Mouse (Mus musculus) mouse trophoblast stem cell (cell line): ENCODE data around the gene Syne3.

ENCODE experiments used
- in situ Hi-C, 2 experiments: fragments of 300-500 bp; cut with MseI, MboI; formaldehyde crosslinking; loops; 2 replicates in 1 of 2; 3 replicates in 1 of 2; pipeline ENCODE4 v1.15.1; 2025

Syne3 gene

GRCm38 (mm10) chr12:104933217-104933616 lies 76.4 kb downstream of the Syne3 start:
- in situ Hi-C loops, result loop anchor here (25.0 kb wide), 2 partner anchors 196 to 471 kb away; partner anchors contain the start of gene Gsc (in 2 of the 2)

GRCm38 (mm10) chr12:104925765-104926164 lies 83.8 kb downstream of the Syne3 start:
- in situ Hi-C loops, result loop anchor here (25.0 kb wide), 2 partner anchors 188 to 463 kb away; partner anchors contain the start of gene Gsc (in 2 of the 2)

GRCm38 (mm10) chr12:104925035-104925434 lies 84.6 kb downstream of the Syne3 start:
- in situ Hi-C loops, result loop anchor here (25.0 kb wide), 2 partner anchors 188 to 463 kb away; partner anchors contain the start of gene Gsc (in 2 of the 2)

- in situ Hi-C loops, result no loop called here
These were observed 85.1 kb downstream of the Syne3 start for GRCm38 (mm10) chr12:104924546-104924945.

- in situ Hi-C loops, result no loop called here
These were observed 85.6 kb downstream of the Syne3 start for GRCm38 (mm10) chr12:104923948-104924388.

- in situ Hi-C loops, result no loop called here
These were observed 87.0 kb downstream of the Syne3 start for GRCm38 (mm10) chr12:104922647-104923046.

GRCm38 (mm10) chr12:104921071-104921470 lies 88.5 kb downstream of the Syne3 start:
- in situ Hi-C loops, result no loop called here

- in situ Hi-C loops, result no loop called here
These were observed 90.4 kb downstream of the Syne3 start for GRCm38 (mm10) chr12:104919247-104919646.

GRCm38 (mm10) chr12:104917927-104918326 lies 91.7 kb downstream of the Syne3 start:
- in situ Hi-C loops, result no loop called here

- in situ Hi-C loops, result no loop called here
These were observed 92.3 kb downstream of the Syne3 start for GRCm38 (mm10) chr12:104917297-104917696.

GRCm38 (mm10) chr12:104916776-104917175 lies 92.8 kb downstream of the Syne3 start:
- in situ Hi-C loops, result no loop called here

GRCm38 (mm10) chr12:104915681-104916080 lies 93.9 kb downstream of the Syne3 start:
- in situ Hi-C loops, result no loop called here

GRCm38 (mm10) chr12:104912990-104913389 lies 96.6 kb downstream of the Syne3 start:
- in situ Hi-C loops, result no loop called here

GRCm38 (mm10) chr12:104912281-104912933 lies 97.2 kb downstream of the Syne3 start:
- in situ Hi-C loops, result no loop called here

GRCm38 (mm10) chr12:104909750-104910149 lies 99.9 kb downstream of the Syne3 start:
- in situ Hi-C loops, result no loop called here

- in situ Hi-C loops, result no loop called here
These were observed 100.6 kb downstream of the Syne3 start for GRCm38 (mm10) chr12:104908986-104909385.

- in situ Hi-C loops, result no loop called here
These were observed 101.4 kb downstream of the Syne3 start for GRCm38 (mm10) chr12:104908024-104908781.

- in situ Hi-C loops, result no loop called here
These were observed 102.5 kb downstream of the Syne3 start for GRCm38 (mm10) chr12:104907133-104907532.

- in situ Hi-C loops, result no loop called here
These were observed 105.5 kb downstream of the Syne3 start for GRCm38 (mm10) chr12:104904138-104904537.

GRCm38 (mm10) chr12:104902392-104903053 lies 107.1 kb downstream of the Syne3 start:
- in situ Hi-C loops, result no loop called here

GRCm38 (mm10) chr12:104901320-104901719 lies 108.3 kb downstream of the Syne3 start:
- in situ Hi-C loops, result no loop called here

- in situ Hi-C loops, result no loop called here
These were observed 109.8 kb downstream of the Syne3 start for GRCm38 (mm10) chr12:104899835-104900234.
